Mouse (Mus musculus): ENCODE results near the gene Cx3cl1. TPM values are rescaled to one million over a fixed set of nuclear protein-coding genes. Genes with fewer than 3 reads are reported as not detected.

Gene Cx3cl1
- polyA plus RNA-seq (2017; shearing (Covaris generic)), result 1 to 10 TPM in 1 of 2 experiments, not detected in 1; 1.0 TPM

GRCm38 (mm10) chr8:94771941-94772670 is at the start of gene Cx3cl1:
Gene Cx3cl1, plus strand, starts transcription at chr8:94772009.

GRCm38 (mm10) chr8:94745476-94746184 is 26.2 kb upstream of the Cx3cl1 start, which contains the start of gene Ccl22:
Gene Ccl22, plus strand, starts transcription at chr8:94745590.

GRCm38 (mm10) chr8:94810153-94810552 is 38.3 kb downstream of the Cx3cl1 start, which contains the start of gene Ccl17:
Gene Ccl17, plus strand, starts transcription at chr8:94810453.

Other genes starting within 250 kb of the Cx3cl1 start
- gene Cpne2, start 239.0 kb upstream of the Cx3cl1 start, polyA plus RNA-seq (2017; shearing (Covaris generic)), result 1 to 10 TPM; 1.6 to 2.9 TPM
- 10 to 100 TPM; 50.4 to 53.6 TPM for gene Rspry1, start 170.1 kb upstream of the Cx3cl1 start, polyA plus RNA-seq (2017; shearing (Covaris generic))
- 10 to 100 TPM; 80.2 to 86.0 TPM for gene Fam192a, start 170.0 kb upstream of the Cx3cl1 start, polyA plus RNA-seq (2017; shearing (Covaris generic))
- 100 to 1,000 TPM; 183 to 201 TPM for gene Arl2bp, start 105.4 kb upstream of the Cx3cl1 start, polyA plus RNA-seq (2017; shearing (Covaris generic))
- gene Pllp, start 75.7 kb upstream of the Cx3cl1 start, polyA plus RNA-seq (2017; shearing (Covaris generic)), result under 1 TPM; 0.21 to 0.25 TPM
- 10 to 100 TPM in 1 of 2 experiments, under 1 TPM in 1; 0.50 to 10.0 TPM for gene Ccl22, start 26.4 kb upstream of the Cx3cl1 start, polyA plus RNA-seq (2017; shearing (Covaris generic))
- gene Ccl17, start 38.4 kb downstream of the Cx3cl1 start, polyA plus RNA-seq (2017; shearing (Covaris generic)), result 1 to 10 TPM in 1 of 2 experiments, not detected in 1; 5.2 TPM
- 10 to 100 TPM; 53.5 to 59.9 TPM for gene Coq9, start 66.3 kb downstream of the Cx3cl1 start, polyA plus RNA-seq (2017; shearing (Covaris generic))
- gene Ciapin1, start 66.3 kb downstream of the Cx3cl1 start, polyA plus RNA-seq (2017; shearing (Covaris generic)), result 10 to 100 TPM; 88.9 to 98.2 TPM
- gene Polr2c, start 85.4 kb downstream of the Cx3cl1 start, polyA plus RNA-seq (2017; shearing (Covaris generic)), result 100 to 1,000 TPM; 106 to 118 TPM
- 1 to 10 TPM; 1.8 to 3.3 TPM for gene Dok4, start 104.3 kb downstream of the Cx3cl1 start, polyA plus RNA-seq (2017; shearing (Covaris generic))
- 1 to 10 TPM; 1.7 to 3.9 TPM for gene Ccdc102a, start 146.1 kb downstream of the Cx3cl1 start, polyA plus RNA-seq (2017; shearing (Covaris generic))
- gene Adgrg5, start 151.7 kb downstream of the Cx3cl1 start, polyA plus RNA-seq (2017; shearing (Covaris generic)), result under 1 TPM in 1 of 2 experiments, not detected in 1; 0.96 TPM
- 1 to 10 TPM; 2.2 to 3.3 TPM for gene Adgrg1, start 202.7 kb downstream of the Cx3cl1 start, polyA plus RNA-seq (2017; shearing (Covaris generic))
- under 1 TPM; 0.34 to 0.56 TPM for gene Adgrg3, start 245.7 kb downstream of the Cx3cl1 start, polyA plus RNA-seq (2017; shearing (Covaris generic))

Measured in activated CD4-positive, CD25-positive, alpha-beta regulatory T cell (primary cell).